Mouse (Mus musculus) embryonic facial prominence, embryonic 14.5 days (tissue): ENCODE measurements around the gene Nalcn. TPM values are rescaled to one million over a fixed set of nuclear protein-coding genes. Genes with fewer than 3 reads are reported as not detected.

Source experiments
- ATAC-seq: fragments of 200-750 bp; cut with Nextera tagmentation; 2 replicates; pipeline ENCODE4 v1.8.0; 2017; ENCODE audit warnings: low read depth, moderate number of reproducible peaks, moderate TSS enrichment
- DNase-seq: peaks from one replicate; pipeline ENCODE4 v3.0.0-alpha.2; 2015; ENCODE audit warnings: low spot score
- H3K27ac ChIP-seq: fragments of 300-500 bp; sonication (generic); replicated peaks from 2 replicates; pipeline ENCODE4 v1.5.1; 2014; ENCODE audit warnings: low read depth, mild to moderate bottlenecking, low read length, moderate library complexity
- H3K27me3 ChIP-seq: fragments of 300-500 bp; sonication (generic); replicated peaks from 2 replicates; pipeline ENCODE4 v1.6.1; 2014; ENCODE audit warnings: low read length; ENCODE audit not compliant: control insufficient read depth, insufficient read depth
- H3K36me3 ChIP-seq: fragments of 300-500 bp; sonication (generic); 2 replicates; pipeline ENCODE4 v1.6.1; 2014; ENCODE audit warnings: low read length, mixed read lengths; ENCODE audit not compliant: control insufficient read depth, insufficient read depth
- H3K4me1 ChIP-seq: fragments of 300-500 bp; sonication (generic); 2 replicates; pipeline ENCODE4 v1.6.1; 2014; ENCODE audit warnings: antibody characterized with exemption, low read length; ENCODE audit not compliant: control insufficient read depth, insufficient read depth
- H3K4me2 ChIP-seq: fragments of 300-500 bp; sonication (generic); 2 replicates; pipeline ENCODE4 v1.6.1; 2014; ENCODE audit warnings: low read depth, mild to moderate bottlenecking, low read length, moderate library complexity, mixed read lengths
- H3K4me3 ChIP-seq: fragments of 300-500 bp; sonication (generic); 2 replicates; pipeline ENCODE4 v1.5.1; 2014; ENCODE audit warnings: low read depth, mild to moderate bottlenecking, low read length
- H3K9ac ChIP-seq: fragments of 300-500 bp; sonication (generic); 2 replicates; pipeline ENCODE4 v1.6.1; 2014; ENCODE audit warnings: low read depth, mild to moderate bottlenecking, low read length, moderate library complexity, mixed read lengths
- H3K9me3 ChIP-seq: fragments of 300-500 bp; sonication (generic); 2 replicates; pipeline ENCODE4 v1.6.1; 2016; ENCODE audit warnings: low read length; ENCODE audit not compliant: control insufficient read depth
- WGBS: fragments of 180-500 bp; shearing (Covaris S2); extraction: QIAGEN DNeasy Blood & Tissue Kit; methylation state at CpG from one replicate; pipeline ENCODE4 v1.1.7; 2014; 5-methylcytosine and 5-hydroxymethylcytosine counted together
- polyA plus RNA-seq: library from polyadenylated mRNA; unstranded; fragments of >200 nt; fragmentation: Nextera tagmentation; extraction: Ambion mirVana; gene quantifications from 2 replicates; pipeline ENCODE4 v1.2.1, GENCODE M21; 2014

The Nalcn gene
- polyA plus RNA-seq, 1 experiment from 2014 or later, result 2.6 TPM

- no peaks in the 10 kb centered on the region for H3K36me3 ChIP-seq
- no peaks in the 10 kb centered on the region for H3K9me3 ChIP-seq
- no peak overlapping the region for H3K9ac ChIP-seq
- H3K4me3 ChIP-seq, result no peak overlapping the region
- no peaks in the 10 kb centered on the region for H3K27me3 ChIP-seq
- 70% methylated on average over 1 of the region's 1 CpGs for WGBS
- H3K4me2 ChIP-seq, result no peak overlapping the region
- no peaks in the 10 kb centered on the region for H3K4me1 ChIP-seq
- ATAC-seq (no peak), DNase-seq (no peak)
- H3K27ac ChIP-seq, result no peak overlapping the region
Measured at GRCm38 (mm10) chr14:123462026-123462425, 164.9 kb downstream of the Nalcn start.

GRCm38 (mm10) chr14:123446031-123446430, 180.9 kb downstream of the Nalcn start:
- Histone ChIP-seq H3K4me1 (no peaks in the 10 kb centered on the region), H3K9me3 (no peaks in the 10 kb centered on the region), H3K9ac (no peak overlapping the region), H3K4me3 (no peak overlapping the region), H3K27me3 (no peaks in the 10 kb centered on the region), H3K4me2 (no peak overlapping the region), H3K27ac (no peak overlapping the region), H3K36me3 (no peaks in the 10 kb centered on the region)
- no peak for DNase-seq
- ATAC-seq, result no peak
- 45% methylated on average over 1 of the region's 1 CpGs for WGBS

GRCm38 (mm10) chr14:123435542-123435941, 191.4 kb downstream of the Nalcn start:
- H3K9ac ChIP-seq, result no peak overlapping the region
- no peaks in the 10 kb centered on the region for H3K36me3 ChIP-seq
- no peaks in the 10 kb centered on the region for H3K9me3 ChIP-seq
- H3K27me3 ChIP-seq, result no peaks in the 10 kb centered on the region
- 77% methylated on average over 3 of the region's 3 CpGs for WGBS
- H3K4me3 ChIP-seq, result no peak overlapping the region
- no peak overlapping the region for H3K4me2 ChIP-seq
- no peak for DNase-seq
- H3K27ac ChIP-seq, result no peak overlapping the region
- H3K4me1 ChIP-seq, result no peaks in the 10 kb centered on the region
- no peak for ATAC-seq

- Histone ChIP-seq H3K27me3 (no peaks in the 10 kb centered on the region), H3K36me3 (no peaks in the 10 kb centered on the region), H3K27ac (no peak overlapping the region), H3K4me3 (no peak overlapping the region), H3K4me1 (no peaks in the 10 kb centered on the region), H3K9ac (no peak overlapping the region), H3K4me2 (no peak overlapping the region), H3K9me3 (no peaks in the 10 kb centered on the region)
- ATAC-seq (no peak), DNase-seq (no peak)
- 75% methylated on average over 7 of the region's 7 CpGs for WGBS
Measured at GRCm38 (mm10) chr14:123376167-123376855, 250.6 kb downstream of the Nalcn start.

GRCm38 (mm10) chr14:123371522-123371921, 255.4 kb downstream of the Nalcn start:
- no peaks in the 10 kb centered on the region for H3K4me1 ChIP-seq
- H3K9me3 ChIP-seq, result no peaks in the 10 kb centered on the region
- H3K4me3 ChIP-seq, result no peak overlapping the region
- peak; percentile 60; the same call in 1 of the 2 replicates for ATAC-seq
- no peak overlapping the region for H3K27ac ChIP-seq
- no peak overlapping the region for H3K9ac ChIP-seq
- DNase-seq, result peak; percentile 48
- H3K36me3 ChIP-seq, result no peaks in the 10 kb centered on the region
- 18% methylated on average over 9 of the region's 9 CpGs for WGBS
- no peaks in the 10 kb centered on the region for H3K27me3 ChIP-seq
- H3K4me2 ChIP-seq, result no peak overlapping the region

- no peaks in the 10 kb centered on the region for H3K36me3 ChIP-seq
- no peak overlapping the region for H3K9ac ChIP-seq
- H3K4me3 ChIP-seq, result no peak overlapping the region
- H3K4me2 ChIP-seq, result no peak overlapping the region
- no peak overlapping the region for H3K27ac ChIP-seq
- DNase-seq (no peak), ATAC-seq (no peak)
- H3K27me3 ChIP-seq, result no peaks in the 10 kb centered on the region
- no peaks in the 10 kb centered on the region for H3K4me1 ChIP-seq
- no peaks in the 10 kb centered on the region for H3K9me3 ChIP-seq
- 86% methylated on average over 1 of the region's 1 CpGs for WGBS
Measured at GRCm38 (mm10) chr14:123359691-123360090, 267.3 kb downstream of the Nalcn start.

- peak; percentile 49 for DNase-seq
- Histone ChIP-seq H3K4me1 (no peaks in the 10 kb centered on the region), H3K9ac (no peak overlapping the region), H3K27ac (no peak overlapping the region), H3K4me2 (no peak overlapping the region), H3K36me3 (no peaks in the 10 kb centered on the region), H3K27me3 (no peaks in the 10 kb centered on the region), H3K4me3 (no peak overlapping the region), H3K9me3 (no peaks in the 10 kb centered on the region)
- ATAC-seq, result peak; percentile 68; the same call in 1 of the 2 replicates
- 7% methylated on average over 6 of the region's 6 CpGs for WGBS
Measured at GRCm38 (mm10) chr14:123352973-123353372, 274.0 kb downstream of the Nalcn start.

GRCm38 (mm10) chr14:123331841-123332240, 295.1 kb downstream of the Nalcn start:
- DNase-seq (peak; percentile 7), ATAC-seq (no peak)
- H3K9me3 ChIP-seq, result no peaks in the 10 kb centered on the region
- H3K27me3 ChIP-seq, result no peaks in the 10 kb centered on the region
- H3K36me3 ChIP-seq, result no peaks in the 10 kb centered on the region
- no peak overlapping the region for H3K4me2 ChIP-seq
- WGBS, result 28% methylated on average over 1 of the region's 1 CpGs
- no peaks in the 10 kb centered on the region for H3K4me1 ChIP-seq
- H3K4me3 ChIP-seq, result no peak overlapping the region
- no peak overlapping the region for H3K27ac ChIP-seq
- H3K9ac ChIP-seq, result no peak overlapping the region

- ATAC-seq, result no peak
- H3K4me1 ChIP-seq, result no peaks in the 10 kb centered on the region
- H3K9ac ChIP-seq, result no peak overlapping the region
- H3K4me2 ChIP-seq, result no peak overlapping the region
- no peaks in the 10 kb centered on the region for H3K9me3 ChIP-seq
- H3K36me3 ChIP-seq, result no peaks in the 10 kb centered on the region
- WGBS, result 13% methylated on average over 1 of the region's 1 CpGs
- H3K27ac ChIP-seq, result no peak overlapping the region
- DNase-seq, result peak; percentile 17
- no peaks in the 10 kb centered on the region for H3K27me3 ChIP-seq
- no peak overlapping the region for H3K4me3 ChIP-seq
Measured at GRCm38 (mm10) chr14:123314369-123314768, 312.6 kb downstream of the Nalcn start.
